Mouse (Mus musculus) heart, embryonic 15.5 days (tissue): Measurements from ENCODE around the gene Cdipt. TPM values are rescaled to one million over a fixed set of nuclear protein-coding genes. Genes with fewer than 3 reads are reported as not detected.
A peak's percentile ranks its signal among the peaks of the same experiment; 100 is the strongest.

Experiments used
- ATAC-seq: fragments of 200-750 bp; cut with Nextera tagmentation; replicated peaks from 2 replicates; pipeline ENCODE4 v1.8.0; 2017; ENCODE audit warnings: low read depth, moderate TSS enrichment; ENCODE audit not compliant: insufficient number of reproducible peaks, insufficient read depth, low FRiP score
- H3K27ac ChIP-seq: fragments of 300-500 bp; sonication (generic); 2 replicates; pipeline ENCODE4 v1.5.1; 2015; ENCODE audit warnings: mild to moderate bottlenecking, inconsistent platforms
- H3K27me3 ChIP-seq: fragments of 300-500 bp; sonication (generic); 2 replicates; pipeline ENCODE4 v1.6.1; 2015; ENCODE audit warnings: inconsistent platforms
- H3K36me3 ChIP-seq: fragments of 300-500 bp; sonication (generic); 2 replicates; pipeline ENCODE4 v1.6.1; 2015; ENCODE audit warnings: mild to moderate bottlenecking, inconsistent platforms
- H3K4me1 ChIP-seq: fragments of 300-500 bp; sonication (generic); replicated peaks from 2 replicates; pipeline ENCODE4 v1.6.1; 2015; ENCODE audit warnings: inconsistent platforms
- H3K4me2 ChIP-seq: fragments of 300-500 bp; sonication (generic); 2 replicates; pipeline ENCODE4 v1.6.1; 2015; ENCODE audit warnings: inconsistent platforms, mild to moderate bottlenecking, moderate library complexity
- H3K4me3 ChIP-seq: fragments of 300-500 bp; sonication (generic); 2 replicates; pipeline ENCODE4 v1.5.1; 2015; ENCODE audit warnings: mild to moderate bottlenecking, inconsistent platforms
- H3K9ac ChIP-seq: fragments of 300-500 bp; sonication (generic); 2 replicates; pipeline ENCODE4 v1.6.1; 2015; ENCODE audit warnings: mild to moderate bottlenecking, inconsistent platforms
- H3K9me3 ChIP-seq: fragments of 300-500 bp; sonication (generic); replicated peaks from 2 replicates; pipeline ENCODE4 v1.6.1; 2016; ENCODE audit warnings: inconsistent platforms
- WGBS: fragments of 180-500 bp; shearing (Covaris S2); methylation state at CpG from one replicate; pipeline ENCODE4 v1.1.7; 2015; ENCODE audit warnings: mixed read lengths; 5-methylcytosine and 5-hydroxymethylcytosine counted together
- polyA plus RNA-seq: library from polyadenylated mRNA; unstranded; fragments of >200 nt; fragmentation: Nextera tagmentation; extraction: Ambion mirVana; gene quantifications from 2 replicates; pipeline ENCODE4 v1.2.1, GENCODE M21; 2015

Gene Cdipt
- polyA plus RNA-seq, 1 experiment from 2014 or later: 67.4 TPM

DNA sequence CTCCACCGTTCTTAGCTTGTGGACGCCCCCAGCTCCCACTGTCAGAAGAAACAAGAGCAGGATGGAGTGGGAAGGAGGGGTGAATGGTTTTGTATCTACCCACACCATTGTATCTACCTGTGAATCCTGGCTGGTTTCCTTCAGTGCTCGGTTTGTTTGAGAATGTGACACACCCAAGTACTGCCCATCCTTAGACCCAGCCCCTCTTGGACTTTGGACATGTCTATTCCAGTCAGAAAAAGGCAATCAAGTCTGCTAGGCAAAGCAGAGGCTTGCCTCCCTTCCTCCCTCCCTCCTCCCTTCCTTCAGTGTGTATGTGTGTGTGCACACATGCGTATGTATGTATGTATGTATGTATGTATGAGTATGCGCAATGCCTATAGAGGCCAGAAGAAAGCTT is 27.9 kb downstream of the Cdipt start:
- H3K4me3 ChIP-seq: no peak overlapping the region
- no peaks in the 10 kb centered on the region for H3K27me3 ChIP-seq
- ATAC-seq: no peak
- WGBS: 84% methylated on average over 5 of the region's 5 CpGs
- peaks cover 16% of the 10 kb centered on the region for H3K4me1 ChIP-seq
- no peaks in the 10 kb centered on the region for H3K36me3 ChIP-seq
- no peaks in the 10 kb centered on the region for H3K9me3 ChIP-seq
- H3K27ac ChIP-seq: no peak overlapping the region
- no peak overlapping the region for H3K9ac ChIP-seq
- no peak overlapping the region for H3K4me2 ChIP-seq

- Histone ChIP-seq H3K4me2 (no peak overlapping the region), H3K9ac (no peak overlapping the region), H3K9me3 (no peaks in the 10 kb centered on the region), H3K4me3 (no peak overlapping the region), H3K36me3 (no peaks in the 10 kb centered on the region), H3K4me1 (peaks cover 18% of the 10 kb centered on the region), H3K27me3 (no peaks in the 10 kb centered on the region), H3K27ac (no peak overlapping the region)
- no peak for ATAC-seq
- WGBS: 81% methylated on average over 4 of the region's 4 CpGs
Measured at GRCm38 (mm10) chr7:127004122-127004875, 28.6 kb downstream of the Cdipt start.

DNA sequence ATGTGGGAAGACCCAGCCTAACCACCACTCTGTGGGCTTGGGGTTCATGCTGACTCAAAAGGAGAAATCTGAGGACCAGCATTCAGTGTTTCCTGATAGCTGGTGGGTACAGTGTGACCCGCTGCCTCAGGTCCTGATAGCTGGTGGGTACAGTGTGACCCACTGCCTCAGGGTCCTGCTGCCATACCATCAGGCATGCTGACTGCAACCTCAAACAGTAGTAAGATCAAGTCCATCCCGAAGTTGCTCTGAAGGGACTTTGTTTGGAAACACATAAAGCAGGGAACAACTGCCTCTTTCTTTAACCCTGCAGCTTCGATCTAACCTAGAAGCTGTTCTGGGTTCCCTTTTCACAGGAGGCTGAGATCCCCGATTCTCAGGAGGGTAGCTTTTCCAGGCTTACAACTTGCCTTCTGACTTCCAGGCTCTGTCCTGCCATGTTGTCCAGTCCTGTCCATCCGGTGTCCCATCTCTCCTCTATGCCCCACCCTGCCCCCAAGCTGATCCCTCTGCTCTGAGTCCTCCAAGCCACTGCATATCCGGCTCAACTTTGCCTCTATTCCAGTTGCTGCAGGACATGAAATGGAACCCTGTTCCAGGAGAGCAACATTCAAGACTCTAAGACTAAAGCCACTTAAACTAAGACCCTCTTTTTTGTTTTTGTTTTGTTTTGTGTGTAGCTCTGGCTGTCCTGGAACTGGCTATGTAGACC is 31.8 kb downstream of the Cdipt start:
- WGBS: 82% methylated on average over 6 of the region's 6 CpGs
- no peaks in the 10 kb centered on the region for H3K27me3 ChIP-seq
- no peak overlapping the region for H3K27ac ChIP-seq

GRCm38 (mm10) chr7:127008239-127009019 is 32.7 kb downstream of the Cdipt start:
- H3K9me3 ChIP-seq: no peaks in the 10 kb centered on the region
- peaks cover 6% of the 10 kb centered on the region; the same call in 1 of the 2 replicates for H3K36me3 ChIP-seq
- H3K4me2 ChIP-seq: no peak overlapping the region
- peak overlapping the region; percentile 68 for H3K27ac ChIP-seq
- WGBS: 34% methylated on average over 9 of the region's 9 CpGs
- no peak overlapping the region for H3K9ac ChIP-seq
- H3K27me3 ChIP-seq: no peaks in the 10 kb centered on the region
- peak; percentile 66 for ATAC-seq
- H3K4me1 ChIP-seq: peaks cover 22% of the 10 kb centered on the region
- H3K4me3 ChIP-seq: no peak overlapping the region

More for the DNA sequence above, 31.8 kb downstream of the Cdipt start:
- no peak for ATAC-seq
- peaks cover 18% of the 10 kb centered on the region for H3K4me1 ChIP-seq
- H3K9ac ChIP-seq: no peak overlapping the region
- no peaks in the 10 kb centered on the region for H3K9me3 ChIP-seq
- H3K4me2 ChIP-seq: no peak overlapping the region
- peaks cover 2% of the 10 kb centered on the region; the same call in 1 of the 2 replicates for H3K36me3 ChIP-seq
- H3K4me3 ChIP-seq: no peak overlapping the region

GRCm38 (mm10) chr7:127009307-127010085 is 33.8 kb downstream of the Cdipt start:
- Histone ChIP-seq H3K4me3 (no peak overlapping the region), H3K27ac (peak overlapping the region; percentile 18; the same call in 1 of the 2 replicates), H3K4me1 (peaks cover 31% of the 10 kb centered on the region), H3K9me3 (no peaks in the 10 kb centered on the region), H3K36me3 (peaks cover 7% of the 10 kb centered on the region; the same call in 1 of the 2 replicates), H3K9ac (no peak overlapping the region), H3K27me3 (no peaks in the 10 kb centered on the region), H3K4me2 (no peak overlapping the region)
- no peak for ATAC-seq
- 77% methylated on average over 17 of the region's 17 CpGs for WGBS

DNA sequence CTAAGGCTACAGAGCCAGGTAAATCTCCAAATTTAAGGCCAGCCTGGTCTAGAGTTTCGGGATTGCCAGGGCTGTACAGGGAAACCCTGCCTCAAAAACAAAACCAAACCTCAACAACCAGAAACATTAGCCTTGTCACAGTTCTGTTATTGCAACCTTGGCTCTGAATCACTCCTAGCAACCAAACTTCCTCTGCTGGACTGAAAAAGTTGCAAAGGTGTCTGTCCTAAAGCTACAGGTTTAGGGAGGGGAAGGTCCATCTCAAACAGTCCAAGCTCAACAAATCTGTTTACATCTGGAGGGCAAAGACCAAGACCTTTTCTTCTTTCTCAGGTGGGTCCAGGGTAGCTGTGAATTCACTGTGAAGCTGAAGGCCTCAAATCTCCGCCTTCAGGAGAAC is 35.3 kb downstream of the Cdipt start:
- no peaks in the 10 kb centered on the region for H3K9me3 ChIP-seq
- ATAC-seq: no peak
- no peak overlapping the region for H3K4me3 ChIP-seq
- no peak overlapping the region for H3K27ac ChIP-seq
- H3K9ac ChIP-seq: no peak overlapping the region
- 85% methylated on average over 2 of the region's 2 CpGs for WGBS
- no peak overlapping the region for H3K4me2 ChIP-seq
- H3K27me3 ChIP-seq: no peaks in the 10 kb centered on the region
- H3K36me3 ChIP-seq: peaks cover 11% of the 10 kb centered on the region; the same call in 1 of the 2 replicates
- peaks cover 44% of the 10 kb centered on the region for H3K4me1 ChIP-seq

- peaks cover 11% of the 10 kb centered on the region; the same call in 1 of the 2 replicates for H3K36me3 ChIP-seq
- no peak overlapping the region for H3K9ac ChIP-seq
- H3K4me1 ChIP-seq: peaks cover 42% of the 10 kb centered on the region
- no peak for ATAC-seq
- no peak overlapping the region for H3K4me3 ChIP-seq
- no peak overlapping the region for H3K4me2 ChIP-seq
- WGBS: 73% methylated on average over 2 of the region's 2 CpGs
- H3K9me3 ChIP-seq: no peaks in the 10 kb centered on the region
- no peak overlapping the region for H3K27ac ChIP-seq
- H3K27me3 ChIP-seq: no peaks in the 10 kb centered on the region
Measured at GRCm38 (mm10) chr7:127011717-127012116, 36.0 kb downstream of the Cdipt start.

DNA sequence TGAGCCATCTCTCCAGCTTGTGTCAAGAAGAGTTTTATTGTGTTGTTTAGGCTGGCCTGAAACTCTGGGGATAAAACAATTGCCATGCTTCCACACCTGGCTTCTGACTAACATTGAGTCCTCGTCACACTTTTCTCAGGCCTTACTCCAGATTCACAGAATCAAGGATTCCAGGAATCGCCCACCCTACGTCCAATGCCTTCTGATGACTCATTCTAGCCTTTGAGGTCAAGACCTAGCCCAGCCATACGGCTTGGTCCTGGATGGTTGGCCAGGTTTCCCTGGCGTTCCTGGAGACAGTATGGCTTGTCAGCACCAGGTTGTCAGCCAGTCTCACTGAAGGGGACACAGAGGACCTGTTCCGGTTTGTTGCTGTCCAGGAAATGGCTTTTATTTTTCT is 36.7 kb downstream of the Cdipt start:
- Histone ChIP-seq H3K4me3 (no peak overlapping the region), H3K27ac (no peak overlapping the region), H3K27me3 (no peaks in the 10 kb centered on the region), H3K9me3 (no peaks in the 10 kb centered on the region), H3K4me1 (peaks cover 42% of the 10 kb centered on the region), H3K9ac (no peak overlapping the region), H3K36me3 (peaks cover 11% of the 10 kb centered on the region; the same call in 1 of the 2 replicates), H3K4me2 (no peak overlapping the region)
- ATAC-seq: no peak
- WGBS: 69% methylated on average over 6 of the region's 6 CpGs

- H3K27ac ChIP-seq: no peak overlapping the region
- H3K27me3 ChIP-seq: no peaks in the 10 kb centered on the region
- no peak overlapping the region for H3K4me2 ChIP-seq
- peaks cover 44% of the 10 kb centered on the region for H3K4me1 ChIP-seq
- H3K9me3 ChIP-seq: no peaks in the 10 kb centered on the region
- no peak for ATAC-seq
- 95% methylated on average over 10 of the region's 10 CpGs for WGBS
- H3K36me3 ChIP-seq: peaks cover 11% of the 10 kb centered on the region; the same call in 1 of the 2 replicates
- no peak overlapping the region for H3K4me3 ChIP-seq
- H3K9ac ChIP-seq: no peak overlapping the region
Measured at GRCm38 (mm10) chr7:127012845-127013244, 37.1 kb downstream of the Cdipt start.

DNA sequence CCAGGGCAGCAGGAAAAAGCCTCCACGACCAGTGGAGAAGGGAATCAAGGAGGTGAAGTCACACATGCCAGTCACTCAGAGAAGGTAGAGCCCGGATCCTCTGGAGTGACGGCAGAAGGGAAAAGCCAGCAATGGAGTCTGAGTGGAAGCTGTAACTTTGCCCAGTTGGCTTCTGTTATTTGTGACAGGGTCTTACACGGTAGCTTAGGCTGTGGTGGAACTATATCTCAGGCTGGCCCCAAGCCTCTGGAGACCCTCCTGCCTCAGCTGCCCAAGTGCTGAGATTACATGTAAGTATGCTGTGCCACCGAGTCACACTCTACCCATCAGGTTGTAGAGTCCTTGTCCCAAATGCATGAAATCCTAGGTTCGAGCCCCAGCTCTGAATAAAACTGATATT is 37.7 kb downstream of the Cdipt start:
- H3K4me1 ChIP-seq: peaks cover 42% of the 10 kb centered on the region
- H3K27me3 ChIP-seq: no peaks in the 10 kb centered on the region
- H3K36me3 ChIP-seq: peaks cover 11% of the 10 kb centered on the region; the same call in 1 of the 2 replicates
- no peak overlapping the region for H3K27ac ChIP-seq
- no peaks in the 10 kb centered on the region for H3K9me3 ChIP-seq
- 0 out of 2 replicates have a peak overlapping the region, but pooled peaks have one; percentile 56 for H3K4me3 ChIP-seq
- no peak for ATAC-seq
- H3K4me2 ChIP-seq: peak overlapping the region; percentile 88; the same call in 1 of the 2 replicates
- H3K9ac ChIP-seq: no peak overlapping the region
- 87% methylated on average over 6 of the region's 6 CpGs for WGBS
